Mouse (Mus musculus) kidney, adult 2 months (tissue): ENCODE results near the gene G430095P16Rik. TPM values are rescaled to one million over a fixed set of nuclear protein-coding genes. Genes with fewer than 3 reads are reported as not detected.
A peak's percentile ranks its signal among the peaks of the same experiment; 100 is the strongest.

Experiments
- DNase-seq: peaks from one replicate; pipeline ENCODE4 v3.0.0; 2021
- H3K27ac ChIP-seq: fragments of 200-500 bp; 2 replicates; pipeline ENCODE4 v1.5.1; 2012; ENCODE audit warnings: low read depth, low read length, control low read depth, inconsistent platforms; ENCODE audit not compliant: insufficient read depth
- H3K27me3 ChIP-seq: fragments of 200-500 bp; replicated peaks from 2 replicates; pipeline ENCODE4 v1.6.1; 2012; ENCODE audit warnings: mild to moderate bottlenecking, moderate library complexity, low read length, inconsistent platforms; ENCODE audit not compliant: control insufficient read depth, insufficient read depth
- H3K36me3 ChIP-seq: fragments of 200-500 bp; 2 replicates; pipeline ENCODE4 v1.6.1; 2012; ENCODE audit warnings: mild to moderate bottlenecking, moderate library complexity, low read length, inconsistent platforms; ENCODE audit not compliant: control insufficient read depth, insufficient read depth
- H3K4me1 ChIP-seq: fragments of 200-500 bp; 2 replicates; pipeline ENCODE4 v1.6.1; 2011; ENCODE audit warnings: low read length; ENCODE audit not compliant: control insufficient read depth, insufficient read depth
- H3K4me3 ChIP-seq: fragments of 200-500 bp; 2 replicates; pipeline ENCODE4 v1.5.1; 2011; ENCODE audit warnings: mild to moderate bottlenecking, low read depth, low read length, control low read depth; ENCODE audit not compliant: insufficient read depth
- CTCF ChIP-seq: fragments of 200-500 bp; conservative IDR thresholded peaks from 2 replicates; pipeline ENCODE4 v1.5.1; 2011; ENCODE audit warnings: low read depth, mild to moderate bottlenecking, control low read depth, low read length, moderate library complexity, mixed read lengths; ENCODE audit not compliant: insufficient read depth, insufficient read length
- POLR2A ChIP-seq: fragments of 200-500 bp; IDR thresholded peaks from one replicate; pipeline ENCODE4 v1.6.1; 2011; ENCODE audit warnings: low read depth, low read length, control low read depth
- WGBS: fragments of 180-500 bp; shearing (Covaris S2); methylation state at CpG from one replicate; pipeline ENCODE4 v1.1.7; 2018; 5-methylcytosine and 5-hydroxymethylcytosine counted together
- polyA plus RNA-seq: library from polyadenylated mRNA; depleted of rRNA; stranded (reverse); fragments of >200 nt; gene quantifications from 2 replicates; pipeline ENCODE4 v1.2.3, GENCODE M21; 2012

The G430095P16Rik gene
- polyA plus RNA-seq, 1 experiment = 0.81 TPM

- DNase-seq = no peak
- Histone ChIP-seq H3K4me1 (no peaks in the 10 kb centered on the region), H3K36me3 (no peaks in the 10 kb centered on the region), H3K4me3 (no peak overlapping the region), H3K27me3 (no peaks in the 10 kb centered on the region), H3K27ac (no peak overlapping the region)
- 47% methylated on average over 27 of the region's 27 CpGs for WGBS
- TF ChIP-seq CTCF = no peak
- no peak for TF ChIP-seq POLR2A
These were observed 6.8 kb upstream of the G430095P16Rik start for GRCm38 (mm10) chr8:84715893-84716468.

- Histone ChIP-seq H3K36me3 (no peaks in the 10 kb centered on the region), H3K27me3 (no peaks in the 10 kb centered on the region), H3K27ac (no peak overlapping the region), H3K4me1 (no peaks in the 10 kb centered on the region), H3K4me3 (no peak overlapping the region)
- WGBS = 93% methylated on average over 11 of the region's 11 CpGs
- no peak for DNase-seq
- TF ChIP-seq CTCF = no peak
These were observed 6.0 kb upstream of the G430095P16Rik start for GRCm38 (mm10) chr8:84716790-84717189.

GRCm38 (mm10) chr8:84718476-84718875 is 4.3 kb upstream of the G430095P16Rik start:
- no peak for TF ChIP-seq CTCF
- TF ChIP-seq POLR2A = no peak
- Histone ChIP-seq H3K27ac (no peak overlapping the region), H3K4me1 (peaks cover 13% of the 10 kb centered on the region), H3K36me3 (no peaks in the 10 kb centered on the region), H3K27me3 (no peaks in the 10 kb centered on the region), H3K4me3 (no peak overlapping the region)
- WGBS = 80% methylated on average over 5 of the region's 5 CpGs
- no peak for DNase-seq

GRCm38 (mm10) chr8:84718959-84719690 is 3.7 kb upstream of the G430095P16Rik start:
- whole genome bisulfite sequencing = 86% methylated on average over 5 of the region's 5 CpGs
- peaks cover 17% of the 10 kb centered on the region for H3K4me1 ChIP-seq
- no peaks in the 10 kb centered on the region for H3K36me3 ChIP-seq
- no peak for TF ChIP-seq POLR2A
- no peak for TF ChIP-seq CTCF
- H3K27ac ChIP-seq = no peak overlapping the region
- no peaks in the 10 kb centered on the region for H3K27me3 ChIP-seq
- DNase-seq = no peak
- H3K4me3 ChIP-seq = no peak overlapping the region

GRCm38 (mm10) chr8:84722530-84722849 is 317 bp upstream of the G430095P16Rik start:
- H3K4me1 ChIP-seq = peaks cover 23% of the 10 kb centered on the region
- no peak overlapping the region for H3K4me3 ChIP-seq
- no peaks in the 10 kb centered on the region for H3K36me3 ChIP-seq
- WGBS = 67% methylated on average over 6 of the region's 6 CpGs
- DNase-seq = no peak
- no peaks in the 10 kb centered on the region for H3K27me3 ChIP-seq
- H3K27ac ChIP-seq = peak overlapping the region; percentile 84
- TF ChIP-seq POLR2A (no peak), CTCF (no peak)

GRCm38 (mm10) chr8:84723571-84723900 is 729 bp downstream of the G430095P16Rik start:
- H3K27me3 ChIP-seq = no peaks in the 10 kb centered on the region
- peak; percentile 59 for DNase-seq
- H3K27ac ChIP-seq = peak overlapping the region; percentile 84
- H3K36me3 ChIP-seq = no peaks in the 10 kb centered on the region
- 34% methylated on average over 7 of the region's 7 CpGs for WGBS
- TF ChIP-seq POLR2A (no peak), CTCF (no peak)
- no peak overlapping the region for H3K4me3 ChIP-seq
- H3K4me1 ChIP-seq = peaks cover 23% of the 10 kb centered on the region

GRCm38 (mm10) chr8:84724683-84725082 is 1.9 kb downstream of the G430095P16Rik start:
- Histone ChIP-seq H3K4me3 (no peak overlapping the region), H3K27ac (no peak overlapping the region), H3K36me3 (no peaks in the 10 kb centered on the region), H3K27me3 (no peaks in the 10 kb centered on the region), H3K4me1 (peaks cover 23% of the 10 kb centered on the region)
- 77% methylated on average over 9 of the region's 9 CpGs for WGBS
- TF ChIP-seq POLR2A = no peak
- no peak for TF ChIP-seq CTCF
- DNase-seq = no peak

- no peak for TF ChIP-seq CTCF
- no peak for TF ChIP-seq POLR2A
- peak overlapping the region; percentile 52 for H3K27ac ChIP-seq
- H3K4me3 ChIP-seq = no peak overlapping the region
- H3K36me3 ChIP-seq = no peaks in the 10 kb centered on the region
- H3K27me3 ChIP-seq = no peaks in the 10 kb centered on the region
- WGBS = 50% methylated on average over 10 of the region's 10 CpGs
- H3K4me1 ChIP-seq = peaks cover 23% of the 10 kb centered on the region
- no peak for DNase-seq
These were observed 2.6 kb downstream of the G430095P16Rik start for GRCm38 (mm10) chr8:84725246-84725940.
